Mouse (Mus musculus): ENCODE measurements around the gene Actl6a. TPM values are rescaled to one million over a fixed set of nuclear protein-coding genes. Genes with fewer than 3 reads are reported as not detected.

The Actl6a gene
- total and polyA plus RNA-seq, 3 experiments, result 17.5 to 122 (median 63.0) TPM

- Histone ChIP-seq H3K27me3 (ENCODE audit: insufficient read depth, low read length) (peaks cover 4% of the 10 kb centered on the region; the same call in 1 of the 2 replicates), H3K4me3 (ENCODE audit: low read depth, low read length) (no peak overlapping the region), H3K36me3 (replicated peaks) (no peaks in the 10 kb centered on the region), H3K4me1 (ENCODE audit: insufficient read depth, low read depth, low read length) (no peaks in the 10 kb centered on the region; the same call in 1 of the 2 replicates), H3K9me3 (replicated peaks) (peaks cover 4% of the 10 kb centered on the region; the same call in 1 of the 2 replicates)
- no peak for DNase-seq (ENCODE audit: low spot score)
- ATAC-seq (ENCODE audit: extremely low read depth, insufficient number of reproducible peaks, low FRiP score, poor library complexity, severe bottlenecking), result no peak
- TF ChIP-seq GATA2 (IDR thresholded peaks at IDR 0.05; ENCODE audit: borderline replicate concordance, low read depth, low read length), result no peak
- no peak for TF ChIP-seq GATA1 (IDR thresholded peaks at IDR 0.05; ENCODE audit: borderline replicate concordance, low read length)
- no peak for TF ChIP-seq TAL1 (conservative IDR thresholded peaks at IDR 0.05; ENCODE audit: low read depth, low read length)
- TF ChIP-seq POLR2AphosphoS5 (IDR thresholded peaks at IDR 0.05; ENCODE audit: insufficient replicate concordance, low read depth, low read length), result no peak
- no peak for TF ChIP-seq CTCF (IDR thresholded peaks at IDR 0.05; ENCODE audit: low read depth, low read length)
Observed at GRCm38 (mm10) chr3:32676393-32676792, 29.7 kb upstream of the Actl6a start.

- Histone ChIP-seq H3K4me1 (ENCODE audit: insufficient read depth, low read depth, low read length) (peaks cover 7% of the 10 kb centered on the region), H3K4me3 (ENCODE audit: low read depth, low read length) (no peak overlapping the region), H3K36me3 (replicated peaks) (no peaks in the 10 kb centered on the region), H3K27me3 (ENCODE audit: insufficient read depth, low read length) (peaks cover 8% of the 10 kb centered on the region), H3K9me3 (replicated peaks) (no peaks in the 10 kb centered on the region)
- TF ChIP-seq TAL1 (conservative IDR thresholded peaks at IDR 0.05; ENCODE audit: low read depth, low read length), result no peak
- TF ChIP-seq CTCF (IDR thresholded peaks at IDR 0.05; ENCODE audit: low read depth, low read length), result no peak
- no peak for TF ChIP-seq GATA1 (IDR thresholded peaks at IDR 0.05; ENCODE audit: borderline replicate concordance, low read length)
- no peak for TF ChIP-seq POLR2AphosphoS5 (IDR thresholded peaks at IDR 0.05; ENCODE audit: insufficient replicate concordance, low read depth, low read length)
- no peak for TF ChIP-seq GATA2 (IDR thresholded peaks at IDR 0.05; ENCODE audit: borderline replicate concordance, low read depth, low read length)
- ATAC-seq (ENCODE audit: extremely low read depth, insufficient number of reproducible peaks, low FRiP score, poor library complexity, severe bottlenecking) (no peak), DNase-seq (ENCODE audit: low spot score) (no peak)
Observed at GRCm38 (mm10) chr3:32682910-32683531, 23.1 kb upstream of the Actl6a start.

- no peak for ATAC-seq (ENCODE audit: extremely low read depth, insufficient number of reproducible peaks, low FRiP score, poor library complexity, severe bottlenecking)
- H3K36me3 ChIP-seq (replicated peaks), result no peaks in the 10 kb centered on the region
- H3K4me3 ChIP-seq (ENCODE audit: low read depth, low read length), result no peak overlapping the region
- H3K9me3 ChIP-seq (replicated peaks), result no peaks in the 10 kb centered on the region
- no peak for TF ChIP-seq POLR2AphosphoS5 (IDR thresholded peaks at IDR 0.05; ENCODE audit: insufficient replicate concordance, low read depth, low read length)
- TF ChIP-seq GATA2 (IDR thresholded peaks at IDR 0.05; ENCODE audit: borderline replicate concordance, low read depth, low read length), result no peak
- no peak for TF ChIP-seq TAL1 (conservative IDR thresholded peaks at IDR 0.05; ENCODE audit: low read depth, low read length)
- no peak for TF ChIP-seq GATA1 (IDR thresholded peaks at IDR 0.05; ENCODE audit: borderline replicate concordance, low read length)
- no peak for TF ChIP-seq CTCF (IDR thresholded peaks at IDR 0.05; ENCODE audit: low read depth, low read length)
- peaks cover 9% of the 10 kb centered on the region for H3K4me1 ChIP-seq (ENCODE audit: insufficient read depth, low read depth, low read length)
- no peak for DNase-seq (ENCODE audit: low spot score)
- peaks cover 8% of the 10 kb centered on the region for H3K27me3 ChIP-seq (ENCODE audit: insufficient read depth, low read length)
Observed at GRCm38 (mm10) chr3:32684631-32685030, 21.5 kb upstream of the Actl6a start.

- H3K36me3 ChIP-seq (replicated peaks), result no peaks in the 10 kb centered on the region
- H3K4me3 ChIP-seq (ENCODE audit: low read depth, low read length), result no peak overlapping the region
- DNase-seq (ENCODE audit: low spot score) (no peak), ATAC-seq (ENCODE audit: extremely low read depth, insufficient number of reproducible peaks, low FRiP score, poor library complexity, severe bottlenecking) (no peak)
- H3K27me3 ChIP-seq (ENCODE audit: insufficient read depth, low read length), result peaks cover 8% of the 10 kb centered on the region
- H3K9me3 ChIP-seq (replicated peaks), result no peaks in the 10 kb centered on the region
- TF ChIP-seq CTCF (IDR thresholded peaks at IDR 0.05; ENCODE audit: low read depth, low read length) (no peak), TAL1 (conservative IDR thresholded peaks at IDR 0.05; ENCODE audit: low read depth, low read length) (no peak), GATA1 (IDR thresholded peaks at IDR 0.05; ENCODE audit: borderline replicate concordance, low read length) (no peak), GATA2 (IDR thresholded peaks at IDR 0.05; ENCODE audit: borderline replicate concordance, low read depth, low read length) (no peak), POLR2AphosphoS5 (IDR thresholded peaks at IDR 0.05; ENCODE audit: insufficient replicate concordance, low read depth, low read length) (no peak)
- H3K4me1 ChIP-seq (ENCODE audit: insufficient read depth, low read depth, low read length), result peaks cover 21% of the 10 kb centered on the region
Observed at GRCm38 (mm10) chr3:32686537-32686936, 19.6 kb upstream of the Actl6a start.

- Histone ChIP-seq H3K9me3 (replicated peaks) (no peaks in the 10 kb centered on the region), H3K36me3 (replicated peaks) (no peaks in the 10 kb centered on the region), H3K27me3 (ENCODE audit: insufficient read depth, low read length) (peaks cover 8% of the 10 kb centered on the region), H3K4me3 (ENCODE audit: low read depth, low read length) (no peak overlapping the region), H3K4me1 (ENCODE audit: insufficient read depth, low read depth, low read length) (peaks cover 21% of the 10 kb centered on the region)
- DNase-seq (ENCODE audit: low spot score) (no peak), ATAC-seq (ENCODE audit: extremely low read depth, insufficient number of reproducible peaks, low FRiP score, poor library complexity, severe bottlenecking) (no peak)
- no peak for TF ChIP-seq TAL1 (conservative IDR thresholded peaks at IDR 0.05; ENCODE audit: low read depth, low read length)
- no peak for TF ChIP-seq CTCF (IDR thresholded peaks at IDR 0.05; ENCODE audit: low read depth, low read length)
- no peak for TF ChIP-seq POLR2AphosphoS5 (IDR thresholded peaks at IDR 0.05; ENCODE audit: insufficient replicate concordance, low read depth, low read length)
- no peak for TF ChIP-seq GATA1 (IDR thresholded peaks at IDR 0.05; ENCODE audit: borderline replicate concordance, low read length)
- TF ChIP-seq GATA2 (IDR thresholded peaks at IDR 0.05; ENCODE audit: borderline replicate concordance, low read depth, low read length), result no peak
Observed at GRCm38 (mm10) chr3:32687156-32687555, 18.9 kb upstream of the Actl6a start.

GRCm38 (mm10) chr3:32689567-32689999 lies 16.5 kb upstream of the Actl6a start:
- Histone ChIP-seq H3K4me1 (ENCODE audit: insufficient read depth, low read depth, low read length) (peaks cover 17% of the 10 kb centered on the region; the same call in 1 of the 2 replicates), H3K27me3 (ENCODE audit: insufficient read depth, low read length) (no peaks in the 10 kb centered on the region), H3K9me3 (replicated peaks) (no peaks in the 10 kb centered on the region), H3K36me3 (replicated peaks) (no peaks in the 10 kb centered on the region), H3K4me3 (ENCODE audit: low read depth, low read length) (no peak overlapping the region)
- no peak for TF ChIP-seq CTCF (IDR thresholded peaks at IDR 0.05; ENCODE audit: low read depth, low read length)
- no peak for TF ChIP-seq GATA2 (IDR thresholded peaks at IDR 0.05; ENCODE audit: borderline replicate concordance, low read depth, low read length)
- TF ChIP-seq TAL1 (conservative IDR thresholded peaks at IDR 0.05; ENCODE audit: low read depth, low read length), result peak; percentile 36
- no peak for DNase-seq (ENCODE audit: low spot score)
- ATAC-seq (ENCODE audit: extremely low read depth, insufficient number of reproducible peaks, low FRiP score, poor library complexity, severe bottlenecking), result peak; percentile 97
